Mouse (Mus musculus) forebrain, postnatal 0 days (tissue): ENCODE data around the gene Kcnk6. TPM values are rescaled to one million over a fixed set of nuclear protein-coding genes. Genes with fewer than 3 reads are reported as not detected.
"Not testable (repeated sequence)": the region's sequence is repeated elsewhere in the genome, so short reads cannot be mapped to it uniquely, and the experiment has no call there.

Experiments used
- ATAC-seq: fragments of 200-750 bp; cut with Nextera tagmentation; 2 replicates; pipeline ENCODE4 v1.8.0; 2017; ENCODE audit warnings: mild to moderate bottlenecking, moderate library complexity
- DNase-seq: peaks from one replicate; pipeline ENCODE4 v3.0.0-alpha.2; 2015
- H3K27ac ChIP-seq: fragments of 300-500 bp; sonication (generic); 2 replicates; pipeline ENCODE4 v1.5.1; 2014; ENCODE audit warnings: low read depth, mild to moderate bottlenecking, antibody characterized with exemption, low read length, moderate library complexity, mixed read lengths
- H3K27me3 ChIP-seq: fragments of 300-500 bp; sonication (generic); 2 replicates; pipeline ENCODE4 v1.6.1; 2014; ENCODE audit warnings: mild to moderate bottlenecking, low read length, mixed read lengths; ENCODE audit not compliant: insufficient read depth
- H3K36me3 ChIP-seq: fragments of 300-500 bp; sonication (generic); 2 replicates; pipeline ENCODE4 v1.6.1; 2014; ENCODE audit warnings: mild to moderate bottlenecking, moderate library complexity; ENCODE audit not compliant: insufficient read depth
- H3K4me1 ChIP-seq: fragments of 300-500 bp; sonication (generic); 2 replicates; pipeline ENCODE4 v1.6.1; 2014; ENCODE audit warnings: antibody characterized with exemption; ENCODE audit not compliant: insufficient read depth
- H3K4me2 ChIP-seq: fragments of 300-500 bp; sonication (generic); 2 replicates; pipeline ENCODE4 v1.6.1; 2014; ENCODE audit warnings: low read depth, mild to moderate bottlenecking, moderate library complexity
- H3K4me3 ChIP-seq: fragments of 300-500 bp; sonication (generic); 2 replicates; pipeline ENCODE4 v1.5.1; 2014; ENCODE audit warnings: low read depth, low read length, mixed read lengths
- H3K9ac ChIP-seq: fragments of 300-500 bp; sonication (generic); 2 replicates; pipeline ENCODE4 v1.6.1; 2014; ENCODE audit warnings: mild to moderate bottlenecking
- H3K9me3 ChIP-seq: fragments of 300-500 bp; sonication (generic); 2 replicates; pipeline ENCODE4 v1.6.1; 2016; ENCODE audit warnings: low read length
- CTCF ChIP-seq: sonication (generic); IDR thresholded peaks from 2 replicates; pipeline ENCODE4 v1.5.1; 2016; ENCODE audit warnings: antibody characterized with exemption, control low read depth, low read depth
- WGBS: fragments of 180-500 bp; shearing (Covaris S2); extraction: QIAGEN DNeasy Blood & Tissue Kit; methylation state at CpG from one replicate; pipeline ENCODE4 v1.1.7; 2014; 5-methylcytosine and 5-hydroxymethylcytosine counted together
- polyA plus RNA-seq: library from polyadenylated mRNA; unstranded; fragments of >200 nt; fragmentation: Nextera tagmentation; extraction: Ambion mirVana; gene quantifications from 2 replicates; pipeline ENCODE4 v1.2.1, GENCODE M21; 2015
- total RNA-seq: library from RNA; depleted of rRNA; stranded (reverse); fragments of >200 nt; gene quantifications from 2 replicates; pipeline ENCODE4 v1.2.3, GENCODE M21; 2014

The Kcnk6 gene
- total and polyA plus RNA-seq, 2 experiments from 2014 or later: 0.97 to 1.7 TPM

DNA sequence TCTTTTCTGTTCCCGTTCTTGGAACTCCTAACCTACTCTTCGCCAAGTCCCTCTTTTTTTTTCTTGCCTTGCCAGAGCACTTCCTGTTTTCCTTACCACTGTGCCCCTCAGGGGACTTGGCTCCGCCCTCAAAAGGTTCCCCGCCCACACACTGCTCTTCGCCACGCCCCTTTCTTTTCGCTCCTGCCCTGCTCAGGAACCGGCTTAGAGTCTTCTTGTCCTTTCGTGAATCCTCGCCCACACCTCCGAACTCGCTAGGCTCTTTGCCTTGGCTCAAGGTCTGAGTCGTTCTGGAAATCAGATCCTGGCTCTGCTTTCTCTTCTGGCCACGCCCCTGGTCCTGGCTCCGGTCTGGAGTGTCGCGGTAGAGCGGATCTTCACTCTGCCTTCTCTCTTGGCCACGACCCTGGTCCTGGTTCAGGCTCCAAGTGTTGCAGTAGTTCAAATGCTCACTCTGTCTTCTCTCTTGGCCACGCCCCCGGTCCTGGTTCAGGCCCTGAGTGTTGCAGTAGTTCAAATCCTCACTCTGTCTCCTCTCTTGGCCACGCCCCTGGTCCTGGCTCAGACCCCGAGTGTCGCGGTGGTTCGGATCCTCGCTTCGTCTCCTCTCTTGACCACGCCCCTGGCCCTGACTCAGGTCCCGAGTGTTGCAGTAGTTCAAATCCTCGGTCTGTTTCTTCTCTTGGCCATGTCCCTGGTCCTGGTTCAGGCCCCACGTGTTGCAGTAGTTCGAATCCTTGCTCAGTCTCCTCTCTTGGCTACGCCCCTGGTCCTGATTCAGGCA is 20.7 kb downstream of the Kcnk6 start:
- ATAC-seq (peak; percentile 36; the same call in 1 of the 2 replicates), DNase-seq (peak; percentile 55)
- TF ChIP-seq CTCF: no peak
- peaks cover 15% of the 10 kb centered on the region for H3K4me1 ChIP-seq
- H3K9ac ChIP-seq: no peak overlapping the region
- no peaks in the 10 kb centered on the region for H3K9me3 ChIP-seq
- no peaks in the 10 kb centered on the region for H3K36me3 ChIP-seq
- H3K27ac ChIP-seq: no peak overlapping the region
- peak overlapping the region; percentile 50 for H3K4me2 ChIP-seq
- peak overlapping the region; percentile 27 for H3K4me3 ChIP-seq
- H3K27me3 ChIP-seq: no peaks in the 10 kb centered on the region
- 7% methylated on average over 34 of the region's 34 CpGs for WGBS

DNA sequence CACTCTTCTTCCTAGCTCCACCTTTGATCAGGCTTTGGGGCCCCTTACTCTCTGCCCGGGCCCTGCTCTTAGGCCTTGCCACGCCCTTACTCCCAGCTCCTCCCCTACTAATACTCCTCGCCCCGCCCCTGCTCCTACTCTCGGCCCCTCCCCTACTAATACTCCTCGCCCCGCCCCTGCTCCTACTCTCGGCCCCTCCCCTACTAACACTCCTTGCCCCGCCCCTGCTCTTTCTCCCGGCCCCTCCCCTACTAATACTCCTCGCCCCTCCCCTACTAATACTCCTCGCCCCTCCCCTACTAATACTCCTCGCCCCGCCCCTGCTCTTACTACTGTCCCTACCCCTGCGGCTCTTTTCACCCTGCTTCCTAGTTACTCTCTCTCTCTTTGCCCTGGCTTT is 21.3 kb downstream of the Kcnk6 start:
- H3K9ac ChIP-seq, H3K36me3 ChIP-seq, H3K27me3 ChIP-seq, H3K9me3 ChIP-seq, DNase-seq, H3K27ac ChIP-seq: not testable (repeated sequence)
- WGBS: 28% methylated on average over 15 of the region's 15 CpGs
- H3K4me3 ChIP-seq: peak overlapping the region; percentile 27
- peak overlapping the region; percentile 50 for H3K4me2 ChIP-seq
- H3K4me1 ChIP-seq: peaks cover 15% of the 10 kb centered on the region
- 0 out of 2 replicates have a peak, but pooled peaks have one; percentile 7 for ATAC-seq

DNA sequence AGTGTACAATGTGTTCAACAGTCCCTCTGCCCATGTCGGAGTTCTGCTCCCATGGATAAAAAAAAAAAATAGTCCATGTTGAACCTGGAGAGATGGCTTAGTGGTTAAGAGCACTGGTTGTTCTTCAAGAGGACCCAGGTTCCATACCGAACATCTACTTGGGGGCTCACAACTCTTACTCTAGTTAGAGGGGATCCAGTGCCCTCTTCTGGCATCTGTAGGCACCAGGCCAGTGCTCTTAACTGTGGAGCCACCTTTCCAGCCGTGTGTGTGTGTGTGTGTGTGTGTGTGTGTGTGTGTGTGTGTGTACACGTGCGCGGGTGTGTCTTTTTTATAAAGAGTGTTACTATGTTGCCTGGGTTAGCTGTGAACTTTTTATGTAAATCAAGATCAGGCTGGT is 29.7 kb downstream of the Kcnk6 start:
- 84% methylated on average over 6 of the region's 6 CpGs for WGBS
- no peak for DNase-seq
- ATAC-seq: no peak
- no peak overlapping the region for H3K27ac ChIP-seq
- TF ChIP-seq CTCF: no peak
- H3K27me3 ChIP-seq: no peaks in the 10 kb centered on the region
- H3K4me2 ChIP-seq: no peak overlapping the region
- no peak overlapping the region for H3K9ac ChIP-seq
- no peak overlapping the region for H3K4me3 ChIP-seq
- H3K9me3 ChIP-seq: no peaks in the 10 kb centered on the region
- no peaks in the 10 kb centered on the region for H3K4me1 ChIP-seq
- no peaks in the 10 kb centered on the region for H3K36me3 ChIP-seq

DNA sequence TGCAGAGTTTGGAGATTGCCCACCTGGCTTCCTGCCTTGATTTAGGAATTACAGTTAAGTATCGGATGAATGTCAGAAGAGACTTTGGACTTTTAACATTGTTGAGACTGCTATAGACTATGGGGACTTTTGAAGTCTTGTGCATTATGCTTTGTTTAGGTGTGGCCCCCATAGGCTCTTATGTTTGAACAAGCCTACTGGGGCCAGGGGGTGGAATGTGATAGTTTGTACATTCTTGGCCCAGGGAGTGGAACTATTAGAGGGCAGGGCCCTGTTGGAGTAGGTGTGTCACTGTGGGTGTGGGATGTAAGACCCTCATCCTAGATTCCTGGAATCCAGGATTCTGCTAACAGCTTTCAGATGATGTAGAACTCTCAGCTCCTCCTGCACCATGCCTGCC is 38.1 kb downstream of the Kcnk6 start:
- not testable (repeated sequence) for H3K9ac ChIP-seq, H3K27me3 ChIP-seq, H3K4me2 ChIP-seq, H3K9me3 ChIP-seq, DNase-seq, H3K27ac ChIP-seq, H3K36me3 ChIP-seq, H3K4me3 ChIP-seq, ATAC-seq, H3K4me1 ChIP-seq
- WGBS: 88% methylated on average over 1 of the region's 1 CpGs

DNA sequence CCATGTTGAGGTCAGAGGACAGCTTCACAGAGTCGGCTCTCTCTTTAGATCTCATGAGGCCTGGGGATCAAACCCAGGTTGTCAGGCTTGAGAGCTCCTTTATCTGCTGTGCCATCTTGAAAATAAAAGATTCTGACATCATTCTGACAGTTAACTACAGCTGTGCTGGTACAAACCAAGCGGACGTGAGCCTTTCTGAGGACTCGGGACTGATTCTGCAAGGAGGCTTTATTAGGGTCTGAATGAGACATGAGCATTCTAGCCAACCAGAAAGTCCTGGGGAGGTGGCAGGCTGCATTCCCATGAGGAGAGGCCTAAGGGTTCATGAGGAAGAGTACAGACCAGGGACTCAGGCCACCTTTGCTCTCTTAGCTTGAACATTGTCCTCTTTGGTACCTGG is 51.0 kb downstream of the Kcnk6 start:
- not testable (repeated sequence) for H3K4me3 ChIP-seq, H3K27ac ChIP-seq, H3K27me3 ChIP-seq, ATAC-seq, H3K36me3 ChIP-seq, DNase-seq, H3K4me2 ChIP-seq, H3K9me3 ChIP-seq, H3K9ac ChIP-seq
- peaks cover 10% of the 10 kb centered on the region for H3K4me1 ChIP-seq
- WGBS: 73% methylated on average over 4 of the region's 4 CpGs

DNA sequence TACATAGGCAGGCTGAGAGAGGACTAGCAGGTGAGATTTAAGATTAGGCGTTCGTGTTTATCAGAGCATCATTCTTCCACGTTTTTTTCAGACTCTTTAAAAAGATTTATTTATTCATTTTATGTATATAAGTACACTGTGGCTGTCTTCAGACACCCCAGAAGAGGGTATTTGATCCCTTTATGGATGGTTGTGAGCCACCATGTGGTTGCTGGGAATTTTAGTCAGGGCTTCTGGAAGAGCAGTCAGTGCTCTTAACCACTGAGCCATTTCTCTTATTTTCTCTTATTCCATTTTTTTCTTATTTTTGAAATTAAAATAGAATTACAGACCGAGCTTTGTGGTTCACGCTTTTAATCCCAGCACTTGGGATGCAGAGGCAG is 51.5 kb downstream of the Kcnk6 start:
- Histone ChIP-seq H3K4me3 (peak overlapping the region; percentile 80), H3K27ac (peak overlapping the region; percentile 36), H3K4me2 (peak overlapping the region; percentile 36), H3K9me3 (no peaks in the 10 kb centered on the region), H3K4me1 (peaks cover 10% of the 10 kb centered on the region), H3K9ac (peak overlapping the region; percentile 72; the same call in 1 of the 2 replicates), H3K36me3 (peaks cover 9% of the 10 kb centered on the region), H3K27me3 (no peaks in the 10 kb centered on the region)
- TF ChIP-seq CTCF: no peak
- DNase-seq (no peak), ATAC-seq (peak; percentile 49)
- 38% methylated on average over 5 of the region's 5 CpGs for WGBS

DNA sequence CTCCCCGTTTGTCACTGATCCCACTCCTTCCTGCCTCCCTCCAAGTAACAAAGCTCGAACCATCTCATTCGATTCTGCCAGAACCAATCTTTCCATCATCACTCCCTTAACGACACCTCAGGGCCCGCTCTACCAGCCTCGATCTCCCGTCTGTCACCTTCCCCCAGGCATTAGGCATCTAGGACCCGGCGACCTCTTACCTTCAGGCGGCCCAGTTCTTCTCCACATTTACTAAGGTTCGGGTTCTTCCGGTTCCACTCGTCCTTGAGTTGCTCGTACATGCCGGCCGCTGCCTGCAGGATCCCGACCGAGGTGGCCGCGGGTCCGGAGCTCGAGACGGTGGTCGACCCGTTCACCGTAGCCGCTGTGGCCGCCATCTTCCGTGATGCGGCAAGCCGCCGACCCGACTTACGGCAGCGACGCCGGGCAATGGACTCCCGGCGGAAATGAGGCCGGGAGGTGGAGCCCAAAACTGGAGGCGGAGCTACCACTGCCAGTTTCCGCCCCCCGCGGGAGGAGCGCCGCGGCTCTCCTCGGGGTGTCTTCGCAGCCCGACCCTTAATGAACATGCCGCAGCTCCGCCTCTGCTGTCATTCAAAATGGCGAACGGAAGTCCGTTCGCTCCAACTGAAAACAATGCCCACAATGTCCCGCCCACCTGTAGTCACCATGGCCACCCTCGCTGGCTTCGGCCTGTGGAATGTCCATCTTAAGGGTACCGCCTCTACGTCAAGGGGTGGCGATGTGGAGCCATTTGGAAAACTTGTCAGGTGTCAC is 52.0 kb downstream of the Kcnk6 start, which contains the start of gene Psmd8:
TSS of gene Psmd8 (minus strand) at position 625 of the 777 bp plus-strand sequence.
- Histone ChIP-seq H3K27ac (peak within 1 kb of the TSS; percentile 36), H3K4me1 (peaks cover 10% of the 10 kb centered on the region), H3K27me3 (no peaks in the 10 kb centered on the region), H3K4me3 (peak within 1 kb of the TSS; percentile 80), H3K9ac (peak within 1 kb of the TSS; percentile 72), H3K36me3 (peaks cover 14% of the 10 kb centered on the region), H3K4me2 (peak within 1 kb of the TSS; percentile 63), H3K9me3 (no peaks in the 10 kb centered on the region)
- under 1% methylated on average over 62 of the region's 62 CpGs for WGBS
- DNase-seq (peak; percentile 98), ATAC-seq (peak; percentile 97)
- TF ChIP-seq CTCF: peak; percentile 63
